ENCODE assay signal across 12 mouse cellular contexts in genomic region chr6:135078420-135078819, GRCm38 (mm10). TPM values are rescaled to one million over a fixed set of nuclear protein-coding genes. Genes with fewer than 3 reads are reported as not detected.
"Had no signal": no experiment of that assay in that cellular context is flagged by ENCODE, and none has a peak within 500 bp of the region (broad histone marks: within the 10 kb centered on the region; RNA-seq: fewer than 3 reads in every experiment).

No protein-coding gene starts in this region.

- ATAC-seq: midbrain, embryonic 15.5 days had no signal

- H3K27me3 ChIP-seq: liver, embryonic 13.5 days; lung, embryonic 15.5 days; midbrain, embryonic 15.5 days; neural tube, embryonic 12.5 days had no signal

- H3K27ac ChIP-seq: left cerebral cortex, adult 2 months; limb, embryonic 10.5 days; liver, embryonic 13.5 days; lung, embryonic 15.5 days; macrophage; midbrain, embryonic 15.5 days; neural tube, embryonic 12.5 days had no signal

- H3K4me3 ChIP-seq: left cerebral cortex, adult 2 months; limb, embryonic 10.5 days; liver, embryonic 13.5 days; lung, embryonic 15.5 days; megakaryocyte, embryonic 14.5 days; midbrain, embryonic 15.5 days; neural tube, embryonic 12.5 days had no signal

- H3K9ac ChIP-seq: liver, embryonic 13.5 days; lung, embryonic 15.5 days; midbrain, embryonic 15.5 days; neural tube, embryonic 12.5 days had no signal

- DNase-seq: kidney, adult 18-20 months; liver, embryonic 13.5 days; thymus, postnatal 36 days had no signal

- H3K9me3 ChIP-seq: limb, embryonic 10.5 days; liver, embryonic 13.5 days; lung, embryonic 15.5 days; midbrain, embryonic 15.5 days; neural tube, embryonic 12.5 days had no signal

- H3K36me3 ChIP-seq: limb, embryonic 10.5 days; liver, embryonic 13.5 days; midbrain, embryonic 15.5 days; neural tube, embryonic 12.5 days had no signal

- H3K4me1 ChIP-seq: limb, embryonic 10.5 days; liver, embryonic 13.5 days; midbrain, embryonic 15.5 days had no signal

- H3K4me2 ChIP-seq: liver, embryonic 13.5 days; lung, embryonic 15.5 days; midbrain, embryonic 11.5 days; midbrain, embryonic 15.5 days; neural tube, embryonic 12.5 days had no signal

RNA-seq across cellular contexts. Expression of gene Gprc5d, which starts 39.7 kb away (rescaled TPM):
- polyA plus RNA-seq: kidney, embryonic 14.5 days; limb, embryonic 10.5 days; lung, embryonic 15.5 days; macrophage; midbrain, embryonic 11.5 days; midbrain, embryonic 15.5 days; neural tube, embryonic 12.5 days had no signal
